Mouse (Mus musculus) brain, adult 2 months (tissue): Measurements from ENCODE around the gene Zp1.

Experiments
- DNase-seq: peaks from one replicate; pipeline ENCODE4 v3.0.0; 2011; ENCODE audit warnings: low read depth, low spot score

The Zp1 gene

GRCm38 (mm10) chr19:10920532-10920931 lies at the start of gene Zp1:
Gene Zp1, minus strand, starts transcription at chr19:10920632.
- DNase-seq = no peak

- DNase-seq = no peak
These were observed 48.1 kb upstream of the Zp1 start for GRCm38 (mm10) chr19:10968578-10968977.

GRCm38 (mm10) chr19:10965721-10966120 lies 45.3 kb upstream of the Zp1 start:
- DNase-seq = no peak

- no peak for DNase-seq
These were observed 39.5 kb upstream of the Zp1 start for GRCm38 (mm10) chr19:10959978-10960346.

GRCm38 (mm10) chr19:10959085-10959977 lies 38.9 kb upstream of the Zp1 start:
- DNase-seq = peak; percentile 85

GRCm38 (mm10) chr19:10952021-10952939 lies 31.8 kb upstream of the Zp1 start:
- DNase-seq = peak; percentile 77

- DNase-seq = no peak
These were observed 29.1 kb upstream of the Zp1 start for GRCm38 (mm10) chr19:10949558-10949957.

GRCm38 (mm10) chr19:10949112-10949511 lies 28.7 kb upstream of the Zp1 start, which contains the start of gene Ccdc86:
Gene Ccdc86, minus strand, starts transcription at chr19:10949266.
- peak; percentile 100 for DNase-seq

- DNase-seq = no peak
These were observed 28.0 kb upstream of the Zp1 start for GRCm38 (mm10) chr19:10948416-10948815.

GRCm38 (mm10) chr19:10947219-10947618 lies 26.8 kb upstream of the Zp1 start:
- no peak for DNase-seq

- DNase-seq = peak; percentile 29
These were observed 26.1 kb upstream of the Zp1 start for GRCm38 (mm10) chr19:10946506-10946905.

- DNase-seq = no peak
These were observed 23.5 kb upstream of the Zp1 start for GRCm38 (mm10) chr19:10943955-10944354.

- peak; percentile 48 for DNase-seq
These were observed 20.5 kb upstream of the Zp1 start for GRCm38 (mm10) chr19:10940801-10941457.

- peak; percentile 89 for DNase-seq
These were observed 19.8 kb upstream of the Zp1 start for GRCm38 (mm10) chr19:10940097-10940800.

- no peak for DNase-seq
These were observed 18.3 kb upstream of the Zp1 start for GRCm38 (mm10) chr19:10938771-10939170.

- no peak for DNase-seq
These were observed 16.7 kb upstream of the Zp1 start, which contains the start of gene Ptgdr2 for GRCm38 (mm10) chr19:10937110-10937563. Gene Ptgdr2, plus strand, starts transcription at chr19:10937160.

- DNase-seq = no peak
These were observed 15.6 kb upstream of the Zp1 start for GRCm38 (mm10) chr19:10936077-10936476.

- DNase-seq = peak; percentile 41
These were observed 14.6 kb upstream of the Zp1 start for GRCm38 (mm10) chr19:10935029-10935428.

GRCm38 (mm10) chr19:10930641-10931040 lies 10.2 kb upstream of the Zp1 start:
- no peak for DNase-seq

- no peak for DNase-seq
These were observed 6.2 kb upstream of the Zp1 start for GRCm38 (mm10) chr19:10926666-10927065.

- no peak for DNase-seq
These were observed 5.7 kb upstream of the Zp1 start for GRCm38 (mm10) chr19:10926123-10926621.
